Mouse (Mus musculus) heart, adult 2 months (tissue): ENCODE results near the gene Wwc1.
A peak's percentile ranks its signal among the peaks of the same experiment; 100 is the strongest.

Source experiments
- CTCF ChIP-seq: fragments of 200-600 bp; IDR thresholded peaks from 2 replicates; pipeline ENCODE4 v1.8.1; 2022; ENCODE audit warnings: antibody characterized with exemption, mild to moderate bottlenecking, moderate library complexity
- POLR2A ChIP-seq: fragments of 200-500 bp; IDR thresholded peaks from 2 replicates; pipeline ENCODE4 v1.6.1; 2011; ENCODE audit warnings: mild to moderate bottlenecking, low read depth, low read length, control low read depth; ENCODE audit not compliant: insufficient read depth

DNA sequence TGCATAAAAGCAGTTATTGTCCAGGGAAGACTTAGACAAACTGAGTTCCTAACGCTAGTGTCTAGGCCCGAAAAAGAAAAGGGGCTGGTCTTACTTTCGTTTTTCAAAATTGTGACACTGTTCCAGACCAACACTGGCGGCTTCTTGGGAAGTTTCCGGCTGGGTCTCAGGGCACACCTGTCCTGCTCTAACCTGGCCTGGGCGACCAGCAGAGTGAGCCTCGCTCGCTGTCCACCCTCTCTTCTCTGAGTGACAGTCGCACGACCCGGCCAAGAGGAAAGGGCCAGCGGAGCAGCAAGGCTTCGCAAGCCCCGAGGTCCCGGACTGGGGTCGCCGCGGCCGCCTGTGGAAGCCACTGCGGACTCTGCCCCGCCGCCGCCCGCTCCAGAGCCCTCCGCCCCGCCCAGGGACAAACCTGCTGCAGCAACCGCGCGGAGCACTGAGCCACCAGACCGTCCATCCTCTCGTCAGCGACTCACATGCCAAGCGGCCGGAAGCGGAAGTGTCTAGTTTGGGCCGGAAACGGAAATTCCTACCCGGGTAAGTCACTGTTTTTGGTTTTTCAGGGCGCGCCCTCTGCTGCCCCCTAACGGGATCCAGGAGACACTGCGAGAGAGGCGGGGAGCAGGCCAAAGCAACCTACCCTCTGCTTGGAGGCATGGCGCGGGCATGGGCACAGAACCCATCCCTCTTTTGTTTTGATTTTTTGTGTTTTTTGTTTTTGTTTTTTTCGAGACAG is 146.1 kb downstream of the Wwc1 start, which contains the start of gene Rars:
- TF ChIP-seq CTCF: peak; percentile 99
- TF ChIP-seq POLR2A: peak; percentile 76
